Mouse (Mus musculus) B cell, adult (primary cell): ENCODE measurements around the gene Diras2. TPM values are rescaled to one million over a fixed set of nuclear protein-coding genes. Genes with fewer than 3 reads are reported as not detected.

Experiments used
- total RNA-seq: library from RNA; stranded (reverse); gene quantifications from 4 replicates; pipeline ENCODE4 v1.2.4, GENCODE M21; 2023; ENCODE audit not compliant: inconsistent age

Diras2 gene
- 2.1 to 3.6 TPM (median 2.9 TPM) in 4 replicates for total RNA-seq

GRCm38 (mm10) chr13:52531121-52531520 lies at the start of gene Diras2:
Gene Diras2, minus strand, starts transcription at chr13:52531279.

Other genes with a start within 250 kb of the Diras2 start
- 918 to 973 TPM (median 965 TPM) in 4 replicates for gene Syk, start 51.9 kb upstream of the Diras2 start, total RNA-seq